Mouse (Mus musculus) kidney, embryonic 16.5 days (tissue): ENCODE measurements at regions not wholly inside any gene's neighbourhood (a gene's known extent, or its start where the extent isn't known, plus 50 kb on each side); places are given as distances from the start of the nearest gene placed in this dataset.
"Not testable (repeated sequence)": the region's sequence is repeated elsewhere in the genome, so short reads cannot be mapped to it uniquely, and the experiment has no call there.

Experiments used
- ATAC-seq: fragments of 200-750 bp; cut with Nextera tagmentation; 2 replicates; pipeline ENCODE4 v1.8.0; 2017; ENCODE audit warnings: moderate TSS enrichment; ENCODE audit not compliant: low FRiP score, low TSS enrichment
- H3K27ac ChIP-seq: fragments of 300-500 bp; sonication (generic); 2 replicates; pipeline ENCODE4 v1.5.1; 2014; ENCODE audit warnings: low read length
- H3K27me3 ChIP-seq: fragments of 300-500 bp; sonication (generic); 2 replicates; pipeline ENCODE4 v1.6.1; 2014; ENCODE audit warnings: low read length, control low read depth, mixed read lengths; ENCODE audit not compliant: insufficient read depth
- H3K36me3 ChIP-seq: fragments of 300-500 bp; sonication (generic); 2 replicates; pipeline ENCODE4 v1.6.1; 2014; ENCODE audit warnings: low read length, control low read depth, mixed read lengths; ENCODE audit not compliant: insufficient read depth
- H3K4me1 ChIP-seq: fragments of 300-500 bp; sonication (generic); 2 replicates; pipeline ENCODE4 v1.6.1; 2014; ENCODE audit warnings: low read length, control low read depth, mixed read lengths; ENCODE audit not compliant: insufficient read depth
- H3K4me2 ChIP-seq: fragments of 300-500 bp; sonication (generic); replicated peaks from 2 replicates; pipeline ENCODE4 v1.6.1; 2014; ENCODE audit warnings: low read depth, low read length
- H3K4me3 ChIP-seq: fragments of 300-500 bp; sonication (generic); 2 replicates; pipeline ENCODE4 v1.5.1; 2014; ENCODE audit warnings: mild to moderate bottlenecking, low read length
- H3K9ac ChIP-seq: fragments of 300-500 bp; sonication (generic); replicated peaks from 2 replicates; pipeline ENCODE4 v1.6.1; 2014; ENCODE audit warnings: low read length
- H3K9me3 ChIP-seq: fragments of 300-500 bp; sonication (generic); 2 replicates; pipeline ENCODE4 v1.6.1; 2016; ENCODE audit warnings: low read length, control low read depth
- WGBS: fragments of 180-500 bp; shearing (Covaris S2); extraction: QIAGEN DNeasy Blood & Tissue Kit; methylation state at CpG from one replicate; pipeline ENCODE4 v1.1.7; 2014; 5-methylcytosine and 5-hydroxymethylcytosine counted together

GRCm38 (mm10) chr15:84616880-84617279 lies 52.5 kb upstream of the Prr5 start:
- not testable (repeated sequence) for H3K4me3 ChIP-seq, ATAC-seq, H3K4me2 ChIP-seq, H3K27ac ChIP-seq, H3K36me3 ChIP-seq, H3K9ac ChIP-seq, H3K9me3 ChIP-seq, H3K4me1 ChIP-seq
- 4% methylated on average over 8 of the region's 8 CpGs for WGBS
- peaks cover 21% of the 10 kb centered on the region for H3K27me3 ChIP-seq

DNA sequence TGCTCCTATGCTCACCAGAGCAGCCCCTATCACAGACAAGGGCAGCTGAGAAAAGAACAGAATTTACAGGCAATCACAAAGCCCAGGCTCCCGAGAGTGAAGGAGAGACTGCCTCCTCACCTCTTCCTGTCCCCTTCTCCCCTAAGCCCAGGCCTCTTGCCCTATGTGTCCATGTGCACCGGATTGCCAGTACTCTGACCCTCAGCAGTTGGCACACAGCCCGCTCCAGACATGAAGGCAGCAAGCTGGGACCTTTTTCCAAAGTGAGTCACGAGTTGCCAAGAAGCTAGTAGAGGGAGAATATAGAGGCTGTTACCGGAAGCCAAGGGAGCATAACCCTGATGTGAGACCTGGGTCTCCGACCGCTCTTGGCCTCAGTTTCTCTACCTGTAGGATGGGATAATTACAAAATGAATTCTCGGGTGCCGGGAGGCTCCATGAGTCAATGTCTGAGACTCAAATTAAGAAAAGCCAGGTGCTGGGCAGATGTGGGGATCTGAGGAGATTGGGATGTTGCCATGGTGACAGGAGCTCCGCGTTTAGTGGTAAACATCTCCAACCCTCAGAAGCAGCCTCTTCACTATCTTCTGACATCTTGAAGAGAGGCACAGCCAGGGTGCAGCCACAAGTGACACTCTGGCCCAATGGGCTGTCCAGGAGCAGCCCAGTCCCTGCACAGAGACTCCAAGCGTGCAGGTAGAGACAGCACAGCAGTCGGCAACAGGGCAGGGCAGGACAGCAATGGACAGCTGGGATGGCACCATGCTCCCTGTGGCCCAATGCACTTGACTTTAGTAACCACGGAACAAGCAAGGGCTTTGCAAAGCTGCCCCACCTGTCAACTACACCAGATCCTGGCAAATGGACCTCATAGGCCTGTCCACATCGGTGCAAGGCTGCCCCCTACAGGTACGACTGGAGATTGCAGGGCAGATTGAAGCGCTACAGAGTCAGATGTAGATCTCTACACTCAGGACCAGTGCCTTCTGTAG lies 55.6 kb upstream of the Prr5 start:
- no peak overlapping the region for H3K27ac ChIP-seq
- H3K4me3 ChIP-seq = no peak overlapping the region
- no peak overlapping the region for H3K4me2 ChIP-seq
- H3K27me3 ChIP-seq = peaks cover 21% of the 10 kb centered on the region
- no peaks in the 10 kb centered on the region for H3K9me3 ChIP-seq
- H3K4me1 ChIP-seq = peaks cover 6% of the 10 kb centered on the region; the same call in 1 of the 2 replicates
- no peak overlapping the region for H3K9ac ChIP-seq
- WGBS = 53% methylated on average over 17 of the region's 17 CpGs
- peak; percentile 76; the same call in 1 of the 2 replicates for ATAC-seq
- no peaks in the 10 kb centered on the region for H3K36me3 ChIP-seq

- H3K4me3 ChIP-seq = no peak overlapping the region
- H3K9me3 ChIP-seq = no peaks in the 10 kb centered on the region
- no peak overlapping the region for H3K4me2 ChIP-seq
- no peaks in the 10 kb centered on the region for H3K36me3 ChIP-seq
- 0 out of 2 replicates have a peak, but pooled peaks have one; percentile 13 for ATAC-seq
- H3K4me1 ChIP-seq = peaks cover 6% of the 10 kb centered on the region; the same call in 1 of the 2 replicates
- H3K27ac ChIP-seq = no peak overlapping the region
- peaks cover 21% of the 10 kb centered on the region for H3K27me3 ChIP-seq
- no peak overlapping the region for H3K9ac ChIP-seq
- WGBS = 17% methylated on average over 2 of the region's 2 CpGs
Measured at GRCm38 (mm10) chr15:84612961-84613360, 55.3 kb upstream of the Rtl6 start.

DNA sequence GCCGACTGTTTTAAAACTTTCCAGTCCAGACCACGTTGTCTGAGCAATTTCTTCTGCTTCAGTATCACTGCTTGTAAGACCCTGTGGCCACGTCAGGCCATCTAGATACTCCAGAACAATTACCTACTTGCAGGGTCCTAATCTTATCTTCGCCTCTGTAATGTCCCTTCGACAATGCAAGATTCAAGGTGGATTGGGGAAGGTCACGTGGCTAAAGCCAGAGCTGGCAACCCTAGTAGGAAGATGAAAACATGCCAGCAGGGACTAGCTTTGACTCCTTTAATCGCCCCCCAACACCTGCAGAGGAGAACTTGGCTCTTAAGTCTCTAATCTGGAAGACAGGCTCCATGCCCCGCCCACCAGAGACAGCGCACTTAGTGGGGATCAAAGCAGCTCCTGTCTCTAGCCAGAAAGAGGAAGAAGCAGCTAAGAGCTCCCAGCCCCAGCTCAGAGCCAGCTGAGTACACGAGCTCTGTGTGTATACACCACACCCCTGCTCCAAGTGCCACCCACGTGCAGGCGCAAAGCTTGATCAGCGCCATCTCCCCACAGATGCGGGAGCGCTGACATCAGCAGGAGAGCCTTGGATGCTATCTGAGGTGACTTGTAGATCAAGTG lies 52.3 kb upstream of the Rtl6 start:
- ATAC-seq = no peak
- Histone ChIP-seq H3K36me3 (no peaks in the 10 kb centered on the region), H3K4me1 (peaks cover 3% of the 10 kb centered on the region; the same call in 1 of the 2 replicates), H3K27me3 (peaks cover 10% of the 10 kb centered on the region), H3K4me3 (no peak overlapping the region), H3K4me2 (no peak overlapping the region), H3K27ac (no peak overlapping the region), H3K9ac (no peak overlapping the region), H3K9me3 (peaks cover 6% of the 10 kb centered on the region; the same call in 1 of the 2 replicates)
- WGBS = 68% methylated on average over 15 of the region's 15 CpGs

DNA sequence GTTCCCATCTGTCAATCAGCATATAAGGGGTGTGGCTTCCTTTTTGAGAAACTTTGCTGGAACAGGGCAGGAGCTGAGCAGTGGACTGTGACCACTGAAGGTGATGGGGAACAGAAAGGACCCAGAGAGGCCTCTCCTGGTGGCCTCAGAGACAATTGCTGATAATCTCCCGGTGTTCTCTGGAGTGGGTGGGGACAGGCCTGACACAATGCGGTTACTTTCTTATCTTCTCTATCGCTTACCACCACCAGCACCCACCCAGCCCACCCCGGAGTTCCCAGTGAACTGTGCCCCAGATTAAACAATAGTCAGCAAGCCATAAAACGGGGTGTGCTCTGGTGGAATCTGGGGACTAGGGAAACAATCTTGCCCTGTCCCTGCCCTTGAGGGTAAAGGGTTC lies 51.4 kb upstream of the Rtl6 start:
- H3K9ac ChIP-seq = no peak overlapping the region
- H3K27me3 ChIP-seq = peaks cover 4% of the 10 kb centered on the region; the same call in 1 of the 2 replicates
- H3K36me3 ChIP-seq = no peaks in the 10 kb centered on the region
- peaks cover 6% of the 10 kb centered on the region for H3K4me1 ChIP-seq
- WGBS = 78% methylated on average over 5 of the region's 5 CpGs
- H3K9me3 ChIP-seq = peaks cover 6% of the 10 kb centered on the region; the same call in 1 of the 2 replicates
- ATAC-seq = no peak
- H3K4me3 ChIP-seq = no peak overlapping the region
- no peak overlapping the region for H3K27ac ChIP-seq
- no peak overlapping the region for H3K4me2 ChIP-seq
